Mouse (Mus musculus): ENCODE results near the gene Fgd6. TPM values are rescaled to one million over a fixed set of nuclear protein-coding genes. Genes with fewer than 3 reads are reported as not detected.

Fgd6 gene
- polyA plus RNA-seq, 1 experiment, result 2.8 TPM

GRCm38 (mm10) chr10:94025079-94025478, 10.7 kb upstream of the Fgd6 start:
- Histone ChIP-seq H3K4me3 (ENCODE audit: extremely low read depth, insufficient read depth, insufficient read length) (no peak overlapping the region), H3K27me3 (ENCODE audit: control insufficient read depth, insufficient read depth, low read length) (no peaks in the 10 kb centered on the region), H3K27ac (ENCODE audit: insufficient read depth, low read length) (no peak overlapping the region), H3K4me1 (ENCODE audit: control insufficient read depth, insufficient read depth, insufficient read length) (no peaks in the 10 kb centered on the region), H3K36me3 (ENCODE audit: control insufficient read depth, insufficient read depth, low read length) (no peaks in the 10 kb centered on the region)
- TF ChIP-seq POLR2A (IDR thresholded peaks at IDR 0.05; ENCODE audit: low read depth, low read length) (no peak), CTCF (IDR thresholded peaks at IDR 0.05; ENCODE audit: extremely low read depth, insufficient read depth, insufficient read length, insufficient replicate concordance) (no peak)
- DNase-seq (ENCODE audit: low read depth in 1 of 2, low spot score in 2 of 2), result no peak
- 91% methylated on average over 8 of the region's 8 CpGs for WGBS

GRCm38 (mm10) chr10:94028493-94028892, 7.3 kb upstream of the Fgd6 start:
- no peak for DNase-seq (ENCODE audit: low read depth in 1 of 2, low spot score in 2 of 2)
- TF ChIP-seq CTCF (IDR thresholded peaks at IDR 0.05; ENCODE audit: extremely low read depth, insufficient read depth, insufficient read length, insufficient replicate concordance) (no peak), POLR2A (IDR thresholded peaks at IDR 0.05; ENCODE audit: low read depth, low read length) (no peak)
- Histone ChIP-seq H3K27ac (ENCODE audit: insufficient read depth, low read length) (no peak overlapping the region), H3K4me1 (ENCODE audit: control insufficient read depth, insufficient read depth, insufficient read length) (no peaks in the 10 kb centered on the region), H3K36me3 (ENCODE audit: control insufficient read depth, insufficient read depth, low read length) (no peaks in the 10 kb centered on the region), H3K4me3 (ENCODE audit: extremely low read depth, insufficient read depth, insufficient read length) (no peak overlapping the region), H3K27me3 (ENCODE audit: control insufficient read depth, insufficient read depth, low read length) (no peaks in the 10 kb centered on the region)
- WGBS, result 94% methylated on average over 6 of the region's 6 CpGs

GRCm38 (mm10) chr10:94031164-94031563, 4.6 kb upstream of the Fgd6 start:
- no peaks in the 10 kb centered on the region for H3K27me3 ChIP-seq (ENCODE audit: control insufficient read depth, insufficient read depth, low read length)
- 93% methylated on average over 6 of the region's 6 CpGs for WGBS
- H3K4me1 ChIP-seq (ENCODE audit: control insufficient read depth, insufficient read depth, insufficient read length), result peaks cover 2% of the 10 kb centered on the region; the same call in 1 of the 2 replicates
- DNase-seq (ENCODE audit: low read depth in 1 of 2, low spot score in 2 of 2), result no peak
- no peak overlapping the region for H3K27ac ChIP-seq (ENCODE audit: insufficient read depth, low read length)
- TF ChIP-seq POLR2A (IDR thresholded peaks at IDR 0.05; ENCODE audit: low read depth, low read length) (no peak), CTCF (IDR thresholded peaks at IDR 0.05; ENCODE audit: extremely low read depth, insufficient read depth, insufficient read length, insufficient replicate concordance) (no peak)
- H3K4me3 ChIP-seq (ENCODE audit: extremely low read depth, insufficient read depth, insufficient read length), result no peak overlapping the region
- no peaks in the 10 kb centered on the region for H3K36me3 ChIP-seq (ENCODE audit: control insufficient read depth, insufficient read depth, low read length)

- Histone ChIP-seq H3K27ac (ENCODE audit: insufficient read depth, low read length) (peak overlapping the region; percentile 24; the same call in 1 of the 2 replicates), H3K36me3 (ENCODE audit: control insufficient read depth, insufficient read depth, low read length) (no peaks in the 10 kb centered on the region), H3K4me3 (ENCODE audit: extremely low read depth, insufficient read depth, insufficient read length) (peak overlapping the region; percentile 93), H3K4me1 (ENCODE audit: control insufficient read depth, insufficient read depth, insufficient read length) (peaks cover 2% of the 10 kb centered on the region; the same call in 1 of the 2 replicates), H3K27me3 (ENCODE audit: control insufficient read depth, insufficient read depth, low read length) (no peaks in the 10 kb centered on the region)
- DNase-seq (ENCODE audit: low read depth in 1 of 2, low spot score in 2 of 2), result peak in 1 of 2 experiments; percentile 54
- 5% methylated on average over 30 of the region's 30 CpGs for WGBS
- TF ChIP-seq POLR2A (IDR thresholded peaks at IDR 0.05; ENCODE audit: low read depth, low read length) (no peak; the same call in 1 of the 2 replicates), CTCF (IDR thresholded peaks at IDR 0.05; ENCODE audit: extremely low read depth, insufficient read depth, insufficient read length, insufficient replicate concordance) (no peak)
These were observed 734 bp upstream of the Fgd6 start for GRCm38 (mm10) chr10:94034876-94035657.

GRCm38 (mm10) chr10:94036375-94036758, 566 bp downstream of the Fgd6 start:
- Histone ChIP-seq H3K4me3 (ENCODE audit: extremely low read depth, insufficient read depth, insufficient read length) (peak overlapping the region; percentile 73), H3K36me3 (ENCODE audit: control insufficient read depth, insufficient read depth, low read length) (no peaks in the 10 kb centered on the region), H3K27me3 (ENCODE audit: control insufficient read depth, insufficient read depth, low read length) (no peaks in the 10 kb centered on the region), H3K4me1 (ENCODE audit: control insufficient read depth, insufficient read depth, insufficient read length) (peaks cover 2% of the 10 kb centered on the region; the same call in 1 of the 2 replicates), H3K27ac (ENCODE audit: insufficient read depth, low read length) (peak overlapping the region; percentile 70)
- TF ChIP-seq POLR2A (IDR thresholded peaks at IDR 0.05; ENCODE audit: low read depth, low read length) (no peak), CTCF (IDR thresholded peaks at IDR 0.05; ENCODE audit: extremely low read depth, insufficient read depth, insufficient read length, insufficient replicate concordance) (no peak)
- no peak for DNase-seq (ENCODE audit: low read depth in 1 of 2, low spot score in 2 of 2)
- under 1% methylated on average over 32 of the region's 32 CpGs for WGBS

- no peak for DNase-seq (ENCODE audit: low read depth in 1 of 2, low spot score in 2 of 2)
- Histone ChIP-seq H3K27me3 (ENCODE audit: control insufficient read depth, insufficient read depth, low read length) (no peaks in the 10 kb centered on the region), H3K27ac (ENCODE audit: insufficient read depth, low read length) (no peak overlapping the region), H3K36me3 (ENCODE audit: control insufficient read depth, insufficient read depth, low read length) (no peaks in the 10 kb centered on the region), H3K4me1 (ENCODE audit: control insufficient read depth, insufficient read depth, insufficient read length) (peaks cover 2% of the 10 kb centered on the region; the same call in 1 of the 2 replicates), H3K4me3 (ENCODE audit: extremely low read depth, insufficient read depth, insufficient read length) (no peak overlapping the region; the same call in 1 of the 2 replicates)
- WGBS, result 23% methylated on average over 9 of the region's 9 CpGs
- no peak for TF ChIP-seq POLR2A (IDR thresholded peaks at IDR 0.05; ENCODE audit: low read depth, low read length)
These were observed 1.4 kb downstream of the Fgd6 start for GRCm38 (mm10) chr10:94037196-94037595.

- no peak for DNase-seq (ENCODE audit: low read depth in 1 of 2, low spot score in 2 of 2)
- Histone ChIP-seq H3K27me3 (ENCODE audit: control insufficient read depth, insufficient read depth, low read length) (no peaks in the 10 kb centered on the region), H3K27ac (ENCODE audit: insufficient read depth, low read length) (no peak overlapping the region), H3K4me3 (ENCODE audit: extremely low read depth, insufficient read depth, insufficient read length) (no peak overlapping the region; the same call in 1 of the 2 replicates), H3K36me3 (ENCODE audit: control insufficient read depth, insufficient read depth, low read length) (no peaks in the 10 kb centered on the region), H3K4me1 (ENCODE audit: control insufficient read depth, insufficient read depth, insufficient read length) (peaks cover 2% of the 10 kb centered on the region; the same call in 1 of the 2 replicates)
- TF ChIP-seq CTCF (IDR thresholded peaks at IDR 0.05; ENCODE audit: extremely low read depth, insufficient read depth, insufficient read length, insufficient replicate concordance) (no peak), POLR2A (IDR thresholded peaks at IDR 0.05; ENCODE audit: low read depth, low read length) (no peak)
- 16% methylated on average over 4 of the region's 4 CpGs for WGBS
These were observed 1.8 kb downstream of the Fgd6 start for GRCm38 (mm10) chr10:94037596-94037995.

Data from spleen, adult 2 months (tissue).